Mouse (Mus musculus): ENCODE results near the gene Rpl37a. TPM values are rescaled to one million over a fixed set of nuclear protein-coding genes. Genes with fewer than 3 reads are reported as not detected.

The Rpl37a gene
- 1,000 to 10,000 TPM; 2,011 to 2,160 TPM for polyA plus RNA-seq (2017; shearing (Covaris generic))

GRCm38 (mm10) chr1:72710753-72711653 lies at the start of gene Rpl37a:
Gene Rpl37a (plus strand): TSS chr1:72711290.

GRCm38 (mm10) chr1:72700479-72700878 lies 10.6 kb upstream of the Rpl37a start, which contains the start of gene Ankar:
Gene Ankar (minus strand): TSS chr1:72700579.

Other genes starting within 250 kb of the Rpl37a start
- under 1 TPM in 1 of 2 experiments, not detected in 1; 0.13 TPM for gene March4, start 174.4 kb upstream of the Rpl37a start, polyA plus RNA-seq (2017; shearing (Covaris generic))
- gene Smarcal1, start 128.0 kb upstream of the Rpl37a start, polyA plus RNA-seq (2017; shearing (Covaris generic)): 10 to 100 TPM; 25.1 to 30.8 TPM
- under 1 TPM; 0.23 to 0.37 TPM for gene Ankar, start 10.7 kb upstream of the Rpl37a start, polyA plus RNA-seq (2017; shearing (Covaris generic))
- 1 to 10 TPM in 1 of 2 experiments, not detected in 1; 1.2 TPM for gene Igfbp2, start 113.2 kb downstream of the Rpl37a start, polyA plus RNA-seq (2017; shearing (Covaris generic))
- gene Igfbp5, start 163.6 kb downstream of the Rpl37a start, polyA plus RNA-seq (2017; shearing (Covaris generic)): under 1 TPM; 0.08 to 0.23 TPM